Comparison of ENCODE assay signal across 8 mouse cellular contexts in genomic region chr3:90231075-90231474, GRCm38 (mm10). TPM values are rescaled to one million over a fixed set of nuclear protein-coding genes. Genes with fewer than 3 reads are reported as not detected.
DNase-seq lines count a peak whose midpoint lies in the region; ATAC-seq and TF ChIP-seq lines count a peak whose summit lies in the region.

No protein-coding gene starts in this region.

- TF ChIP-seq CTCF in lung, adult 2 months (IDR thresholded peaks at IDR 0.05; ENCODE audit: insufficient read depth, low read length), result no peak
- no peak for TF ChIP-seq CTCF in embryonic fibroblast, embryonic 13.5 days (IDR thresholded peaks at IDR 0.05; ENCODE audit: borderline replicate concordance, insufficient read depth, low read length)
- TF ChIP-seq CTCF in small intestine, adult 2 months (IDR thresholded peaks at IDR 0.05; ENCODE audit: extremely low read depth, insufficient read length, insufficient replicate concordance, low read depth, low read length), result no peak

- peak overlapping the region; percentile 72 for H3K4me2 ChIP-seq in limb, embryonic 15.5 days

- no peak overlapping the region for H3K27ac ChIP-seq in embryonic fibroblast, embryonic 13.5 days (ENCODE audit: insufficient read depth, low read length)
- H3K27ac ChIP-seq in limb, embryonic 15.5 days, result peak overlapping the region; percentile 93
- H3K27ac ChIP-seq in small intestine, adult 2 months (ENCODE audit: insufficient read depth, low read depth, low read length), result peak overlapping the region; percentile 23; the same call in 1 of the 2 replicates

- 11% methylated on average over 8 of the region's 8 CpGs for WGBS in lung, adult 2 months
- WGBS in limb, embryonic 15.5 days, result 9% methylated on average over 8 of the region's 8 CpGs
- WGBS in small intestine, adult 2 months, result 11% methylated on average over 8 of the region's 8 CpGs

- H3K4me3 ChIP-seq in lung, adult 2 months (replicated peaks; ENCODE audit: extremely low read depth, low read depth, low read length), result peak overlapping the region; percentile 72
- H3K4me3 ChIP-seq in embryonic fibroblast, embryonic 13.5 days (ENCODE audit: insufficient read depth, low read length), result peak overlapping the region; percentile 98
- H3K4me3 ChIP-seq in limb, embryonic 15.5 days, result peak overlapping the region; percentile 72
- H3K4me3 ChIP-seq in small intestine, adult 2 months (ENCODE audit: low read depth, low read length), result peak overlapping the region; percentile 82

- TF ChIP-seq POLR2A in lung, adult 2 months (IDR thresholded peaks at IDR 0.05; ENCODE audit: borderline replicate concordance, extremely low read depth, low read depth, low read length), result no peak
- TF ChIP-seq POLR2A in embryonic fibroblast, embryonic 13.5 days (IDR thresholded peaks at IDR 0.05; ENCODE audit: low read depth, low read length), result no peak
- no peak for TF ChIP-seq POLR2A in small intestine, adult 2 months (IDR thresholded peaks at IDR 0.05; ENCODE audit: low read depth, low read length)

- DNase-seq in lung, adult 2 months, result no peak
- no peak for DNase-seq in lung, postnatal 25 days (ENCODE audit: low spot score)
- DNase-seq in embryo, embryonic 11 days, result no peak
- DNase-seq in gastrocnemius, postnatal 4 days (ENCODE audit: low spot score in 2 of 2), result no peak
- DNase-seq in frontal cortex, postnatal 10 days (ENCODE audit: low spot score in 2 of 2), result no peak

- no peaks in the 10 kb centered on the region for H3K4me1 ChIP-seq in lung, adult 2 months (ENCODE audit: control insufficient read depth, insufficient read depth, low read length)
- peaks cover 2% of the 10 kb centered on the region; the same call in 1 of the 2 replicates for H3K4me1 ChIP-seq in embryonic fibroblast, embryonic 13.5 days (ENCODE audit: control insufficient read depth, insufficient read depth, low read length)
- peaks cover 4% of the 10 kb centered on the region for H3K4me1 ChIP-seq in limb, embryonic 15.5 days
- H3K4me1 ChIP-seq in small intestine, adult 2 months (ENCODE audit: control insufficient read depth, insufficient read depth, insufficient read length, low read length), result no peaks in the 10 kb centered on the region

- no peak for ATAC-seq in limb, embryonic 15.5 days (ENCODE audit: insufficient number of reproducible peaks, low FRiP score, low TSS enrichment, low read depth)

- H3K36me3 ChIP-seq in limb, embryonic 15.5 days, result peaks cover 25% of the 10 kb centered on the region
- peaks cover 19% of the 10 kb centered on the region for H3K36me3 ChIP-seq in small intestine, adult 2 months (ENCODE audit: control insufficient read depth, insufficient read depth, low read length)

- no peaks in the 10 kb centered on the region for H3K9me3 ChIP-seq in limb, embryonic 15.5 days

- 0 out of 2 replicates have a peak overlapping the region, but pooled peaks have one; percentile 76 for H3K9ac ChIP-seq in limb, embryonic 15.5 days

- H3K27me3 ChIP-seq in limb, embryonic 15.5 days, result no peaks in the 10 kb centered on the region
- H3K27me3 ChIP-seq in small intestine, adult 2 months (ENCODE audit: control insufficient read depth, insufficient read depth, low read length), result no peaks in the 10 kb centered on the region

RNA-seq across cellular contexts. Expression of gene Jtb, which starts 0.3 kb away (rescaled TPM):
- 49.4 and 66.3 TPM in 2 replicates for polyA plus RNA-seq in lung, adult 2 months (2012; rRNA removed)
- 47.1 and 47.5 TPM in 2 replicates for polyA plus RNA-seq in embryonic fibroblast, embryonic 13.5 days (2011; ENCODE audit: insufficient read length, low read depth, missing spikeins)
- polyA plus RNA-seq in limb, embryonic 15.5 days (2015; fragmentation: Nextera tagmentation; extraction: Ambion mirVana), result 112 and 125 TPM in 2 replicates
- polyA plus RNA-seq in small intestine, adult 2 months (2012; rRNA removed), result 70.7 and 84.2 TPM in 2 replicates
- 10 to 100 TPM; 48.9 to 53.8 TPM for total RNA-seq in gastrocnemius, postnatal 4 days (2021)

RNA-seq across cellular contexts. Expression of gene Creb3l4, which starts 12.2 kb away (rescaled TPM):
- polyA plus RNA-seq in lung, adult 2 months (2012; rRNA removed), result 2.0 TPM in 2 replicates
- 2.0 and 2.3 TPM in 2 replicates for polyA plus RNA-seq in embryonic fibroblast, embryonic 13.5 days (2011; ENCODE audit: insufficient read length, low read depth, missing spikeins)
- polyA plus RNA-seq in limb, embryonic 15.5 days (2015; fragmentation: Nextera tagmentation; extraction: Ambion mirVana), result 5.8 and 6.5 TPM in 2 replicates
- polyA plus RNA-seq in small intestine, adult 2 months (2012; rRNA removed), result 6.6 and 7.0 TPM in 2 replicates
- total RNA-seq in gastrocnemius, postnatal 4 days (2021), result under 1 TPM; 0.18 to 0.25 TPM

RNA-seq across cellular contexts. Expression of gene Slc39a1, which starts 16.9 kb away (rescaled TPM):
- polyA plus RNA-seq in lung, adult 2 months (2012; rRNA removed), result 72.8 and 83.7 TPM in 2 replicates
- polyA plus RNA-seq in embryonic fibroblast, embryonic 13.5 days (2011; ENCODE audit: insufficient read length, low read depth, missing spikeins), result 253 and 312 TPM in 2 replicates
- polyA plus RNA-seq in limb, embryonic 15.5 days (2015; fragmentation: Nextera tagmentation; extraction: Ambion mirVana), result 119 and 122 TPM in 2 replicates
- 46.2 and 72.7 TPM in 2 replicates for polyA plus RNA-seq in small intestine, adult 2 months (2012; rRNA removed)
- total RNA-seq in gastrocnemius, postnatal 4 days (2021), result 10 to 100 TPM; 81.1 to 84.6 TPM

RNA-seq across cellular contexts. Expression of gene Rab13, which starts 17.6 kb away (rescaled TPM):
- polyA plus RNA-seq in lung, adult 2 months (2012; rRNA removed), result 5.4 and 5.8 TPM in 2 replicates
- 32.1 and 33.5 TPM in 2 replicates for polyA plus RNA-seq in embryonic fibroblast, embryonic 13.5 days (2011; ENCODE audit: insufficient read length, low read depth, missing spikeins)
- polyA plus RNA-seq in limb, embryonic 15.5 days (2015; fragmentation: Nextera tagmentation; extraction: Ambion mirVana), result 37.5 and 40.9 TPM in 2 replicates
- polyA plus RNA-seq in small intestine, adult 2 months (2012; rRNA removed), result 1.1 and 2.0 TPM in 2 replicates
- 10 to 100 TPM; 26.8 to 29.3 TPM for total RNA-seq in gastrocnemius, postnatal 4 days (2021)

RNA-seq across cellular contexts. Expression of gene Rps27, which starts 17.6 kb away (rescaled TPM):
- polyA plus RNA-seq in lung, adult 2 months (2012; rRNA removed), result 725 and 918 TPM in 2 replicates
- 36.9 and 264 TPM in 2 replicates for polyA plus RNA-seq in embryonic fibroblast, embryonic 13.5 days (2011; ENCODE audit: insufficient read length, low read depth, missing spikeins)
- 1,355 and 1,817 TPM in 2 replicates for polyA plus RNA-seq in limb, embryonic 15.5 days (2015; fragmentation: Nextera tagmentation; extraction: Ambion mirVana)
- 581 and 835 TPM in 2 replicates for polyA plus RNA-seq in small intestine, adult 2 months (2012; rRNA removed)
- 1,000 to 10,000 TPM; 1,726 to 1,789 TPM for total RNA-seq in gastrocnemius, postnatal 4 days (2021)
